Mouse (Mus musculus): ENCODE data around the gene Inpp5b. TPM values are rescaled to one million over a fixed set of nuclear protein-coding genes. Genes with fewer than 3 reads are reported as not detected.

Inpp5b gene
- total RNA-seq, 4 experiments from 2014 or later, result 24.9 to 36.2 (median 29.7) TPM

GRCm38 (mm10) chr4:124811347-124811975 lies 69.8 kb downstream of the Inpp5b start:
- no peak for DNase-seq

GRCm38 (mm10) chr4:124815901-124816300 lies 74.3 kb downstream of the Inpp5b start:
- no peak for DNase-seq

GRCm38 (mm10) chr4:124817803-124818202 lies 76.2 kb downstream of the Inpp5b start:
- DNase-seq, result peak; percentile 59

GRCm38 (mm10) chr4:124818832-124819231 lies 77.2 kb downstream of the Inpp5b start:
- DNase-seq, result no peak

- DNase-seq, result no peak
Measured at GRCm38 (mm10) chr4:124824967-124825366, 83.3 kb downstream of the Inpp5b start.

GRCm38 (mm10) chr4:124825371-124825965 lies 83.8 kb downstream of the Inpp5b start:
- no peak for DNase-seq

- DNase-seq, result no peak
Measured at GRCm38 (mm10) chr4:124829671-124830070, 88.0 kb downstream of the Inpp5b start.

- no peak for DNase-seq
Measured at GRCm38 (mm10) chr4:124832796-124833195, 91.1 kb downstream of the Inpp5b start.

GRCm38 (mm10) chr4:124838035-124838700 lies 96.5 kb downstream of the Inpp5b start:
- DNase-seq, result no peak

GRCm38 (mm10) chr4:124840998-124841397 lies 99.3 kb downstream of the Inpp5b start:
- DNase-seq, result no peak

- no peak for DNase-seq
Measured at GRCm38 (mm10) chr4:124843493-124843892, 101.8 kb downstream of the Inpp5b start.

GRCm38 (mm10) chr4:124847573-124847972 lies 105.9 kb downstream of the Inpp5b start:
- DNase-seq, result peak; percentile 66

GRCm38 (mm10) chr4:124849631-124850260 lies 108.1 kb downstream of the Inpp5b start:
- peak; percentile 41 for DNase-seq

- peak; percentile 91 for DNase-seq
Measured at GRCm38 (mm10) chr4:124850261-124850913, 108.7 kb downstream of the Inpp5b start, which contains the start of gene Yrdc. TSS of gene Yrdc (plus strand) at chr4:124850679.

Small RNAs within 50 kb of the gene (microRNA-seq; reads per million reads assigned to microRNA genes)
- gene Gm24721 (0 reads per million in 2 experiments), gene Mir697 (0 reads per million in 2 experiments), gene Mir698 (0 reads per million in 2 experiments)

Other genes starting within 250 kb of the Inpp5b start
- not detected for gene 3100002H09Rik, start 131.0 kb upstream of the Inpp5b start, total RNA-seq (2022)
- gene Pou3f1, start 85.0 kb upstream of the Inpp5b start, total RNA-seq (2022), result under 1 TPM; 0.06 to 0.15 (median 0.11) TPM
- 10 to 100 TPM; 31.2 to 40.7 (median 34.4) TPM for gene Utp11, start 48.2 kb upstream of the Inpp5b start, total RNA-seq (2022)
- gene Fhl3, start 41.1 kb upstream of the Inpp5b start, total RNA-seq (2022), result 10 to 100 TPM in 2 of 4 experiments, 1 to 10 TPM in 2; 5.5 to 12.8 (median 8.9) TPM
- 10 to 100 TPM; 33.5 to 42.5 (median 37.2) TPM for gene Sf3a3, start 27.1 kb upstream of the Inpp5b start, total RNA-seq (2022)
- 10 to 100 TPM; 24.8 to 33.8 (median 28.5) TPM for gene Mtf1, start 60.3 kb downstream of the Inpp5b start, total RNA-seq (2022)
- 10 to 100 TPM; 40.9 to 53.4 (median 43.2) TPM for gene Yrdc, start 108.8 kb downstream of the Inpp5b start, total RNA-seq (2022)
- gene 1110065P20Rik, start 109.3 kb downstream of the Inpp5b start, total RNA-seq (2022), result 10 to 100 TPM; 45.1 to 51.4 (median 49.2) TPM
- 1 to 10 TPM; 6.4 to 7.2 (median 6.8) TPM for gene Maneal, start 120.3 kb downstream of the Inpp5b start, total RNA-seq (2022)
- 1 to 10 TPM; 2.9 to 4.3 (median 3.8) TPM for gene Epha10, start 139.0 kb downstream of the Inpp5b start, total RNA-seq (2022)
- gene 9930104L06Rik, start 195.2 kb downstream of the Inpp5b start, total RNA-seq (2022), result 10 to 100 TPM; 13.8 to 22.7 (median 21.0) TPM
- gene Cdca8, start 197.5 kb downstream of the Inpp5b start, total RNA-seq (2022), result 1 to 10 TPM; 1.9 to 3.2 (median 2.2) TPM
- 1 to 10 TPM; 4.4 to 6.3 (median 6.0) TPM for gene Rspo1, start 244.6 kb downstream of the Inpp5b start, total RNA-seq (2022)

Measured in adrenal gland, adult 8-10 months (tissue).